Mouse (Mus musculus) liver, embryonic 14.5 days (tissue): ENCODE measurements around the gene Cers1. TPM values are rescaled to one million over a fixed set of nuclear protein-coding genes. Genes with fewer than 3 reads are reported as not detected.

Experiments used
- ATAC-seq: fragments of 200-750 bp; cut with Nextera tagmentation; 2 replicates; pipeline ENCODE4 v1.8.0; 2017; ENCODE audit warnings: moderate number of reproducible peaks, mild to moderate bottlenecking, moderate library complexity; ENCODE audit not compliant: insufficient read depth
- DNase-seq, 3 experiments: peaks; one replicate each; pipeline ENCODE4 v3.0.0-alpha.2; 2012 to 2013; ENCODE audit warnings: low read depth in 3 of 3, low spot score in 3 of 3
- H3K27ac ChIP-seq: fragments of 300-500 bp; sonication (generic); 2 replicates; pipeline ENCODE4 v1.5.1; 2014; ENCODE audit warnings: moderate library complexity, mild to moderate bottlenecking, control low read depth, inconsistent platforms
- H3K27me3 ChIP-seq: fragments of 300-500 bp; sonication (generic); 2 replicates; pipeline ENCODE4 v1.6.1; 2014; ENCODE audit warnings: mild to moderate bottlenecking, low read length, moderate library complexity; ENCODE audit not compliant: control insufficient read depth, insufficient read depth
- H3K36me3 ChIP-seq: fragments of 300-500 bp; sonication (generic); replicated peaks from 2 replicates; pipeline ENCODE4 v1.6.1; 2014; ENCODE audit warnings: low read depth; ENCODE audit not compliant: control insufficient read depth, insufficient read depth
- H3K4me1 ChIP-seq, 2 experiments: fragments of 200-500 bp in 1 of 2; fragments of 300-500 bp in 1 of 2; sonication (generic) in 1 of 2; replicated peaks; 2 replicates each; pipeline ENCODE4 v1.6.1; 2012 to 2014; ENCODE audit warnings: antibody characterized with exemption in 1 of 2, inconsistent platforms in 1 of 2, low read length in 1 of 2; ENCODE audit not compliant: control insufficient read depth in 2 of 2, insufficient read depth in 2 of 2
- H3K4me2 ChIP-seq: fragments of 300-500 bp; sonication (generic); 2 replicates; pipeline ENCODE4 v1.6.1; 2014; ENCODE audit warnings: low read depth, mild to moderate bottlenecking, control low read depth, moderate library complexity
- H3K4me3 ChIP-seq, 2 experiments: fragments of 200-500 bp in 1 of 2; fragments of 300-500 bp in 1 of 2; sonication (generic) in 1 of 2; 2 replicates each; pipeline ENCODE4 v1.5.1; 2012 to 2014; ENCODE audit warnings: low read depth in 2 of 2, low read length in 2 of 2, mild to moderate bottlenecking in 2 of 2, control low read depth in 1 of 2, inconsistent platforms in 1 of 2, moderate library complexity in 1 of 2; ENCODE audit not compliant: insufficient read depth in 1 of 2
- H3K9ac ChIP-seq: fragments of 300-500 bp; sonication (generic); replicated peaks from 2 replicates; pipeline ENCODE4 v1.6.1; 2014; ENCODE audit warnings: mild to moderate bottlenecking, control low read depth, moderate library complexity
- H3K9me3 ChIP-seq: fragments of 300-500 bp; sonication (generic); 2 replicates; pipeline ENCODE4 v1.6.1; 2016; ENCODE audit warnings: low read length, mixed read lengths; ENCODE audit not compliant: control insufficient read depth
- CTCF ChIP-seq: IDR thresholded peaks from 2 replicates; pipeline ENCODE4 v1.5.1; 2016; ENCODE audit warnings: antibody characterized with exemption, low read depth, control low read depth
- EP300 ChIP-seq: IDR thresholded peaks from 2 replicates; pipeline ENCODE4 v1.6.1; 2016; ENCODE audit warnings: antibody characterized with exemption, low read depth
- WGBS: fragments of 180-500 bp; shearing (Covaris S2); extraction: QIAGEN DNeasy Blood & Tissue Kit; methylation state at CpG from one replicate; pipeline ENCODE4 v1.1.7; 2014; ENCODE audit not compliant: insufficient replicate concordance; 5-methylcytosine and 5-hydroxymethylcytosine counted together
- polyA plus RNA-seq, 2 experiments: library from polyadenylated mRNA; depleted of rRNA in 1 of 2; stranded (reverse) in 1 of 2; unstranded in 1 of 2; fragments of >200 nt; fragmentation: Nextera tagmentation in 1 of 2; extraction: Ambion mirVana in 1 of 2; gene quantifications; 2 replicates each; pipeline versions ENCODE4 v1.2.1 to v1.2.3; 2012 to 2014

Cers1 gene
- polyA plus RNA-seq, 2 experiments = 0.09 TPM; not detected in 1

DNA sequence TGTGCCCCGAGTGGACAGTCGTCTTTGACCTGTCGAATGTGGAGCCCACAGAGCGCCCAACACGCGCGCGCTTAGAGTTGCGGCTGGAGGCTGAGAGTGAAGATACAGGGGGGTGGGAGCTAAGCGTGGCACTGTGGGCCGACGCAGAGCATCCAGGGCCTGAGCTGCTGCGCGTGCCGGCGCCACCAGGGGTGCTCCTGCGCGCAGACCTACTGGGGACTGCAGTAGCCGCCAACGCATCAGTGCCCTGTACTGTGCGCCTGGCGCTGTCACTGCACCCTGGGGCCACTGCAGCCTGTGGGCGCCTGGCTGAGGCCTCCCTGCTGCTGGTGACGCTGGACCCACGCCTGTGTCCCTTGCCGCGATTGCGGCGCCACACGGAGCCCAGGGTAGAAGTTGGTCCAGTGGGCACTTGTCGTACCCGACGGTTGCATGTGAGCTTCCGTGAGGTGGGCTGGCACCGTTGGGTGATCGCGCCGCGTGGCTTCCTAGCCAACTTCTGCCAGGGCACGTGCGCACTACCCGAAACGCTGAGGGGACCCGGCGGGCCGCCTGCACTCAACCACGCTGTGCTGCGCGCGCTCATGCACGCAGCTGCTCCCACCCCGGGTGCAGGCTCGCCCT is 15.3 kb downstream of the Cers1 start:
- no peak overlapping the region for H3K27ac ChIP-seq
- H3K9me3 ChIP-seq = no peaks in the 10 kb centered on the region
- no peak overlapping the region for H3K4me3 ChIP-seq
- no peak for DNase-seq
- no peak overlapping the region for H3K9ac ChIP-seq
- H3K36me3 ChIP-seq = peaks cover 50% of the 10 kb centered on the region
- H3K4me2 ChIP-seq = no peak overlapping the region
- peak; percentile 46 for ATAC-seq
- H3K4me1 ChIP-seq = peaks cover 8 to 18% of the 10 kb centered on the region in 2 experiments
- 54% methylated on average over 53 of the region's 53 CpGs for WGBS
- TF ChIP-seq EP300 (0 out of 2 replicates have a peak, but pooled peaks have one; percentile 6), CTCF (peak; percentile 73)
- H3K27me3 ChIP-seq = no peaks in the 10 kb centered on the region

DNA sequence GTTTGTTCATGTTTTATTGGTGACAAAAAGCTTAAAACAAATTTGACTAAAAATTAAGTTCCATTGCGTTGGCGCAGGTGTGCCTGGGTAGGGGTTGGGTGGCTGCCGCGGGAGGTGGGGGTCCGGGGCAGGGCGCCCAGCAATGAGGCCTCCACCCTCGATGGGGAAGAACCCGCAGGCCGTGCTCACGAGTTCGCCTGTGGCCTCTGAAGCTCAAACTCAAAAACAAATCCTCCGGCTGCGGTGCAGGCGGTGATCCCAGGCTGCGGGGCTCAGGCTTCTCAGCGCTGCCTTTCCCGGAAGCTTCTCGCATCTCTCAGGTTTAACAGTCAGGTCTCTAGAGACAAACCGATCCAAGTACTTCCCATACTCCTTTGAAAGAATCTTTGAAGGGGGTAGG is 16.0 kb downstream of the Cers1 start:
- ATAC-seq (no peak), DNase-seq (no peak)
- 91% methylated on average over 19 of the region's 19 CpGs for WGBS
- Histone ChIP-seq H3K4me3 (no peak overlapping the region), H3K36me3 (peaks cover 57% of the 10 kb centered on the region), H3K4me1 (peaks cover 8 to 18% of the 10 kb centered on the region in 2 experiments), H3K27me3 (no peaks in the 10 kb centered on the region), H3K9me3 (no peaks in the 10 kb centered on the region), H3K27ac (no peak overlapping the region), H3K4me2 (no peak overlapping the region), H3K9ac (no peak overlapping the region)
- TF ChIP-seq EP300 (no peak), CTCF (no peak)

DNA sequence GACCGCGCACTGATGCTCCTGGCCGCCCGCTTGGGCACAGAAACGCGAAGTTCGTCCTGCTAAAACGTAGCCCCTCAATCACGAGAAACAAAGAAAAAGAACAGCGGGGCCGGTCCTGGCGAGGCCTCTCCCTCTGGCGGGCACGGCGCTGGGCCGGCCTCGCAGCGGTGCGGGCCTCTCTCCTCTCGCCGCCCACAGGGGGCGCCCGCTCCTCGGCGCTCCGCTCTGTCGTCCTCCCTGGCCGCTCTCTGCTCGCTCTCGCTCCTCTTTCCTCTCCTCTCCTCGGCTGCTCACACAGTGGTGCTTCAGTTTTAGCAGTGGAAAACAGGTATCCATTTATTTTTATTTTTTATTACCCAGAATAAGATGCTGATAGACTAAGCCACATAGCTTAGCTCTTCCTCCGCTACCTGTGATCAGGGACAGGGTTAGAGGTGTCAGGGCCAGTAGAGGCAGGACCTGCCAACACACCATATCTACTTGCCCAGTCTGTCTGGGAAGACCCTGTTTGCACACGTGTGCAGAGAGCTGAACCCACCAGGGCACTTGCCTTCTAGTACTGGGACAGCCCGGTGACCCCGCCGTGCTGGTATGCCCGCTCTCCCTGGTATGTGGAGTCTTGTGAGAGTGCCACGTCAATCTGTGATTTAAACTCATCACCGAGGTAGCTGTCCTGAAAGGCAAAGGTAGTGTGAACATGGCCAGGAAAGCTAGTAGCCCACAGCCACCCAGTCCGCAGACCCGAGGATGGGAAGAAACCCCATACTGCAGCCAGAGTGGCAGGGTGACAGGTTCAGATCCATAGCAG is 16.7 kb downstream of the Cers1 start:
- TF ChIP-seq CTCF = peak; percentile 71
- TF ChIP-seq EP300 = no peak
- Histone ChIP-seq H3K9me3 (no peaks in the 10 kb centered on the region), H3K27me3 (no peaks in the 10 kb centered on the region), H3K4me1 (peaks cover 6 to 16% of the 10 kb centered on the region in 2 experiments), H3K4me2 (no peak overlapping the region), H3K36me3 (peaks cover 64% of the 10 kb centered on the region), H3K4me3 (no peak overlapping the region), H3K27ac (no peak overlapping the region), H3K9ac (no peak overlapping the region)
- no peak for DNase-seq
- 53% methylated on average over 41 of the region's 41 CpGs for WGBS
- peak; percentile 32; the same call in 1 of the 2 replicates for ATAC-seq

DNA sequence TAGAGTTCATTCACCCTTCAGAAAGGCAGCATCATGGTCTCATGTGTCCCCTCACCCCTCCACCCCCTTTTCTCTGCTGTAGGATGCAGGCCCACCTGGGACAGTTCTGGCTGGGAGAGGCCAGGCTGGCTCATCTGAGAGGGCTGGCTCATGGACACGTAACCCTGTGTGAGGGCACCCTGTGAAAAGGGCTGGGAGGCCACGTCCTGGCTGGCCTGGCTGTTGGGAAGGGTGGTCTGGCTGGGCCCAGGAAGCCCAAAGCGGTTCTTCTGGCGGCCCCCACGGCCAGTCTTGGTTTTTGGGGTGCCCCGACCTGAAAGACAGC is 17.3 kb downstream of the Cers1 start:
- Histone ChIP-seq H3K9ac (no peak overlapping the region), H3K9me3 (no peaks in the 10 kb centered on the region), H3K4me1 (peaks cover 5 to 11% of the 10 kb centered on the region in 2 experiments), H3K27ac (no peak overlapping the region), H3K4me2 (no peak overlapping the region), H3K27me3 (no peaks in the 10 kb centered on the region), H3K36me3 (peaks cover 70% of the 10 kb centered on the region), H3K4me3 (no peak overlapping the region)
- DNase-seq (no peak), ATAC-seq (no peak)
- 89% methylated on average over 6 of the region's 6 CpGs for WGBS
- TF ChIP-seq EP300 (no peak), CTCF (no peak)

DNA sequence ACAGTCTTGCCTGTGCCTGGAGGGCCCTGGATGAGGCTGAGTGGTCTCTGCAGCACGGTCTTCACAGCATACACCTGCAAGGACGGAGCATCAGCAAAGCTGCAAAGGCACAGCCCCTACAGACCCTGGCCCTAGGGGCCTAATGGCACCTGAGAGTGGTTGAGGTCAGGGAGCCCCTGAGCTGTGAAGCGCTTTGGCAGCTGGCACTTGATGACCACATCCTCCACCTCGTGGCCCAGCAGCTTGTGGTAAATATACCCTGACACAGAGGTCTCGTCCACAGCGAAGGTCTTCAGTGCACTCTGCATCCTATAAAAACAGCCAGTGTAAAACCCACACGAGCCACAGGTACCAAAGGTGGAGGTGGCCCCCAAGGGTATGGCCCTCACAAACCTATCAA is 23.4 kb downstream of the Cers1 start:
- Histone ChIP-seq H3K4me1 (no peaks in the 10 kb centered on the region), H3K4me3 (no peak overlapping the region), H3K36me3 (peaks cover 96% of the 10 kb centered on the region), H3K9ac (no peak overlapping the region), H3K27me3 (no peaks in the 10 kb centered on the region), H3K27ac (no peak overlapping the region), H3K4me2 (no peak overlapping the region), H3K9me3 (no peaks in the 10 kb centered on the region)
- TF ChIP-seq CTCF = no peak
- no peak for TF ChIP-seq EP300
- DNase-seq = no peak
- no peak for ATAC-seq
- WGBS = 78% methylated on average over 7 of the region's 7 CpGs
